Mouse (Mus musculus) erythroid progenitor cell, adult 5-6 weeks (primary cell): ENCODE data around the gene Hacl1. TPM values are rescaled to one million over a fixed set of nuclear protein-coding genes. Genes with fewer than 3 reads are reported as not detected.
A peak's percentile ranks its signal among the peaks of the same experiment; 100 is the strongest.

Experiments
- ATAC-seq: replicated peaks from 2 replicates; pipeline ENCODE4 v1.8.0; 2016; ENCODE audit warnings: moderate number of reproducible peaks, mild to moderate bottlenecking, moderate TSS enrichment, inconsistent platforms; ENCODE audit not compliant: poor library complexity, low FRiP score, severe bottlenecking
- total RNA-seq, 2 experiments: library from RNA; stranded (forward) in 1 of 2; stranded (reverse) in 1 of 2; fragments of 150-400 nt in 1 of 2; fragments of 186-747, 209-891 nt in 1 of 2; gene quantifications; 2 replicates each; pipeline versions ENCODE4 v1.2.3 to v1.2.4; 2015 to 2017; ENCODE audit warnings: low replicate concordance in 2 of 2

Hacl1 gene
- total RNA-seq, 2 experiments from 2014 or later, result 17.4 TPM; not detected in 1

- no peak for ATAC-seq
These were observed 22.5 kb upstream of the Hacl1 start for GRCm38 (mm10) chr14:31663376-31664099.

GRCm38 (mm10) chr14:31662555-31663211 lies 21.6 kb upstream of the Hacl1 start:
- ATAC-seq, result no peak

- no peak; the same call in 1 of the 2 replicates for ATAC-seq
These were observed 20.8 kb upstream of the Hacl1 start for GRCm38 (mm10) chr14:31661671-31662554.

GRCm38 (mm10) chr14:31660312-31661093 lies 19.4 kb upstream of the Hacl1 start:
- no peak for ATAC-seq

GRCm38 (mm10) chr14:31659501-31660181 lies 18.6 kb upstream of the Hacl1 start:
- ATAC-seq, result no peak

GRCm38 (mm10) chr14:31658126-31658680 lies 17.1 kb upstream of the Hacl1 start:
- no peak for ATAC-seq

- ATAC-seq, result peak; percentile 67; the same call in 1 of the 2 replicates
These were observed 16.0 kb upstream of the Hacl1 start for GRCm38 (mm10) chr14:31656857-31657645.

- no peak for ATAC-seq
These were observed 15.3 kb upstream of the Hacl1 start for GRCm38 (mm10) chr14:31656386-31656785.

GRCm38 (mm10) chr14:31655406-31655805 lies 14.3 kb upstream of the Hacl1 start:
- ATAC-seq, result no peak

- no peak for ATAC-seq
These were observed 13.7 kb upstream of the Hacl1 start for GRCm38 (mm10) chr14:31654816-31655215.

- ATAC-seq, result no peak
These were observed 12.2 kb upstream of the Hacl1 start for GRCm38 (mm10) chr14:31653101-31653875.

- ATAC-seq, result no peak
These were observed 11.5 kb upstream of the Hacl1 start for GRCm38 (mm10) chr14:31652624-31653023.

- no peak for ATAC-seq
These were observed 11.0 kb upstream of the Hacl1 start for GRCm38 (mm10) chr14:31652106-31652505.

- ATAC-seq, result no peak
These were observed 10.1 kb upstream of the Hacl1 start for GRCm38 (mm10) chr14:31651206-31651605.

GRCm38 (mm10) chr14:31650347-31650746 lies 9.3 kb upstream of the Hacl1 start:
- ATAC-seq, result no peak

GRCm38 (mm10) chr14:31647991-31648390 lies 6.9 kb upstream of the Hacl1 start:
- ATAC-seq, result no peak

- ATAC-seq, result no peak
These were observed 4.8 kb upstream of the Hacl1 start for GRCm38 (mm10) chr14:31645920-31646319.
